Mouse (Mus musculus) large intestine, adult 2 months (tissue): ENCODE results near the gene Gm20547. TPM values are rescaled to one million over a fixed set of nuclear protein-coding genes. Genes with fewer than 3 reads are reported as not detected.
"Not testable (repeated sequence)": the region's sequence is repeated elsewhere in the genome, so short reads cannot be mapped to it uniquely, and the experiment has no call there.

Source experiments
- DNase-seq: peaks from one replicate; pipeline ENCODE4 v3.0.0-alpha.2; 2012; ENCODE audit warnings: low read depth, low spot score
- WGBS: fragments of 180-500 bp; shearing (Covaris S2); methylation state at CpG from one replicate; pipeline ENCODE4 v1.1.7; 2018; 5-methylcytosine and 5-hydroxymethylcytosine counted together
- polyA plus RNA-seq: library from polyadenylated mRNA; depleted of rRNA; stranded (reverse); fragments of >200 nt; gene quantifications from 2 replicates; pipeline ENCODE4 v1.2.3, GENCODE M21; 2012; rRNA removed

Gene Gm20547
- polyA plus RNA-seq, 1 experiment: not detected

DNA sequence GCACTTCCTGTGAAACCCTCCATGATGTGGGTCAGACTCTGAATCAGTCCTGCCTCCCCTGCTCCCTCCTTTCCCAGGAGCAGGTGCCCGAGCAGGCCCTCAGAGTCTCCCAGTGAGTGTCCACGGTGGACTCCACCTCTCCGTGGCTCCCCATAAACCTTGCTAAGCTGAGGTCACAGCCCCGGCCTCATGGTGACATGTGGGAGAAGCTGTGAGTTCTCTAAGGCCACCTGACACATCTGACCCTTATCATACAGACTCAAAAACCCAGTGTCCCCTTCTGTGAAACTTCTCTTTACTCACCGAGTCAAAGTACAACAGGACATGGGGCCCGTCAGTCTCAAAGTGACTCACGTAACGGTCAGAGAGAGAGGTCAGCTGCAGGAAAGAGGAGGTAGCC is 71.0 kb downstream of the Gm20547 start:
- 60% methylated on average over 8 of the region's 8 CpGs for WGBS
- DNase-seq: not testable (repeated sequence)

DNA sequence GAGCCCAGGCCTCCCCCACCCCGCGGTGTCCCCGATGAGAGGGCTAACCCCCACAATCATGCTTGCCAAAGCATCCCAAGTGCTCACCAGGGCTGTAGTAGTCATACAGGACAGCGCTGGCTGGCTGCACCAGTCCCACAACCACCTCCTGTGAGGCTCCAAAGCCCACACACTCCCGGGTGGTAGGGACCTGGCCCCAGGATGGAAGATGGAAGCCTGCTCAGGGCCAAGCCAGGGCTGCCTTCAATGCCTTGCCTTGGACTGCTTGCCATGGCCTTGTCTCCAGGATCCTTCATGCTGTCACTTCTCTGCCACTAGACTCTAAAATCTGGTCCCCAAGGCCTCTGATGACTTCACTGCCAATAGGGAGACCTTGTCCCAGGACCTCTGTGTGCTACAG is 71.4 kb downstream of the Gm20547 start:
- WGBS: 89% methylated on average over 5 of the region's 5 CpGs
- DNase-seq: not testable (repeated sequence)

DNA sequence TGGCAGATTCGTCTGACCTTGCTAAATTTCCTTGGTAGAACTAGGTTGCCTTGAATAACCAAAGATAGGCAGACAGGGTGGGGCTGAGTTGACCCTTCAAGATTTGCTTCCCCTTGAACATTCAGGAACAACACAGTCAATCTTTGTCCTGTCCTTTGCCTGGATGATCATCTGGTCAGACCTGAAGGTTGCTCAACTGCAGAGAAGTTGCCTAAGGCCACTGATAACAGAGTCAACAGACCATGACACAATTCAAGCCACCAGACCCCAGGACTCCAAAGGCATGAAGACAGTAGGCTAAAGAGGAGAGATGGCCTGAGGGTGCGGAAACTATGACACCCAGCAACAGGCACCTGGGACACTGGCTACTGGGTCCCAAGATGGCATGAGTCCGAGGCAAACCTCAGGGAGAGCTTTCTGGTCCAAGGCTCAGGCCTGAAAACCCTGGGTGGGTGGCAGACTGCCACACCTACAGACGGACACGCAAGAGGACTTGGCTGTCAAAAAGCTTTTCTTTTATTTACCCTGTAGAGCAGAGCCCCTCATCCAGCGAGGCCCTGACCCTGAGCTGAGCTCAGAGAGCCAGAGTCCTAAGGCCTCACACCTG is 73.1 kb downstream of the Gm20547 start:
- 68% methylated on average over 6 of the region's 6 CpGs for WGBS
- DNase-seq: no peak

DNA sequence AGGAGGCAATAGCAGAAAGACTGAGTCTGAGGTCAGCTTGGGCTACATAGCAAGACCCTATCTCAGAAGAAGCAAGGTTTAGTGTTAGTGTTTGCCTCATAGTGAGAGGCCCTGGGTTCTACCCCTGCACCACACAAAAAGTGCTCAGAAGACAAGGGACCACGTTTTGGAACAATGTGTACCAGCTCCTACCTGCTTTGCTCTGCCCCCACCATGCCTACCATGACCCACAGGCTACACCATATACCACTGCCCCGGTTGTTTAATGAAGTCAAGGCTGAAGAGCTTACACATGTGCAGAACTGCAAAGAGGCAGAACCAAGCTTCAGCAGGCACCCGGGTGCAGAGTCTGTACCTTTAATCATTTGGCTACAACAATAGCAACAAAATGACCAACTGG is 74.7 kb downstream of the Gm20547 start:
- 66% methylated on average over 3 of the region's 3 CpGs for WGBS
- no peak for DNase-seq

Other genes with a start within 250 kb of the Gm20547 start
- 3.7 and 4.7 TPM in 2 replicates for gene Fkbpl, start 237.3 kb downstream of the Gm20547 start, polyA plus RNA-seq
- 61.0 and 64.1 TPM in 2 replicates for gene Atf6b, start 234.9 kb downstream of the Gm20547 start, polyA plus RNA-seq
- 11.0 and 13.3 TPM in 2 replicates for gene Tnxb, start 211.5 kb downstream of the Gm20547 start, polyA plus RNA-seq
- 32.9 and 44.2 TPM in 2 replicates for gene C4b, start 138.2 kb downstream of the Gm20547 start, polyA plus RNA-seq
- gene Cyp21a1, start 77.5 kb downstream of the Gm20547 start, polyA plus RNA-seq: 0.05 TPM in 1 of 2 replicates, not detected in the other
- gene Stk19, start 45.1 kb downstream of the Gm20547 start, polyA plus RNA-seq: 49.5 and 57.9 TPM in 2 replicates
- 75.2 and 76.4 TPM in 2 replicates for gene Dxo, start 45.0 kb downstream of the Gm20547 start, polyA plus RNA-seq
- 61.1 and 89.6 TPM in 2 replicates for gene Skiv2l, start 31.8 kb downstream of the Gm20547 start, polyA plus RNA-seq
- gene Nelfe, start 31.7 kb downstream of the Gm20547 start, polyA plus RNA-seq: 31.2 and 33.8 TPM in 2 replicates
- 64.4 and 94.3 TPM in 2 replicates for gene Cfb, start 19.5 kb downstream of the Gm20547 start, polyA plus RNA-seq
- gene Zbtb12, start 2.6 kb downstream of the Gm20547 start, polyA plus RNA-seq: 4.7 and 5.8 TPM in 2 replicates
- gene C2, start 16.2 kb upstream of the Gm20547 start, polyA plus RNA-seq: 28.1 and 31.1 TPM in 2 replicates
- gene Ehmt2, start 16.4 kb upstream of the Gm20547 start, polyA plus RNA-seq: 151 and 185 TPM in 2 replicates
- 180 and 226 TPM in 2 replicates for gene Slc44a4, start 32.4 kb upstream of the Gm20547 start, polyA plus RNA-seq
- gene Neu1, start 49.2 kb upstream of the Gm20547 start, polyA plus RNA-seq: 64.9 and 118 TPM in 2 replicates
- gene Hspa1b, start 77.2 kb upstream of the Gm20547 start, polyA plus RNA-seq: 10.5 and 12.0 TPM in 2 replicates
- gene Gm20481, start 87.9 kb upstream of the Gm20547 start, polyA plus RNA-seq: not detected in 2 replicates
- gene Hspa1a, start 90.1 kb upstream of the Gm20547 start, polyA plus RNA-seq: 6.4 and 6.6 TPM in 2 replicates
- gene Hspa1l, start 90.7 kb upstream of the Gm20547 start, polyA plus RNA-seq: 0.21 and 0.22 TPM in 2 replicates
- 108 and 113 TPM in 2 replicates for gene Lsm2, start 99.8 kb upstream of the Gm20547 start, polyA plus RNA-seq
- gene Vars, start 118.9 kb upstream of the Gm20547 start, polyA plus RNA-seq: 104 and 139 TPM in 2 replicates
- gene Vwa7, start 134.5 kb upstream of the Gm20547 start, polyA plus RNA-seq: 0.38 and 0.64 TPM in 2 replicates
- 0.81 and 0.83 TPM in 2 replicates for gene Sapcd1, start 146.0 kb upstream of the Gm20547 start, polyA plus RNA-seq
- 2.0 and 3.3 TPM in 2 replicates for gene Msh5, start 164.7 kb upstream of the Gm20547 start, polyA plus RNA-seq
- 209 and 263 TPM in 2 replicates for gene Clic1, start 167.9 kb upstream of the Gm20547 start, polyA plus RNA-seq
- gene Ddah2, start 177.0 kb upstream of the Gm20547 start, polyA plus RNA-seq: 12.5 and 14.9 TPM in 2 replicates
- gene Ly6g6c, start 183.3 kb upstream of the Gm20547 start, polyA plus RNA-seq: 0.17 and 3.8 TPM in 2 replicates
- gene Mpig6b, start 184.1 kb upstream of the Gm20547 start, polyA plus RNA-seq: 0.26 and 0.47 TPM in 2 replicates
- 0.38 and 0.73 TPM in 2 replicates for gene Ly6g6e, start 194.9 kb upstream of the Gm20547 start, polyA plus RNA-seq
- 0.89 and 3.5 TPM in 2 replicates for gene Ly6g6d, start 196.0 kb upstream of the Gm20547 start, polyA plus RNA-seq
- gene Ly6g6f, start 203.6 kb upstream of the Gm20547 start, polyA plus RNA-seq: 1.6 and 2.6 TPM in 2 replicates
- 71.9 and 115 TPM in 2 replicates for gene Abhd16a, start 207.2 kb upstream of the Gm20547 start, polyA plus RNA-seq
- 0.81 TPM in 1 of 2 replicates, not detected in the other for gene Ly6g5c, start 226.2 kb upstream of the Gm20547 start, polyA plus RNA-seq
- 2.2 and 3.0 TPM in 2 replicates for gene Ly6g5b, start 233.4 kb upstream of the Gm20547 start, polyA plus RNA-seq
- gene Gpank1, start 239.4 kb upstream of the Gm20547 start, polyA plus RNA-seq: 18.4 and 19.4 TPM in 2 replicates
- 358 and 375 TPM in 2 replicates for gene Csnk2b, start 240.0 kb upstream of the Gm20547 start, polyA plus RNA-seq
- 11.7 and 17.5 TPM in 2 replicates for gene D17H6S53E, start 244.3 kb upstream of the Gm20547 start, polyA plus RNA-seq